Mouse (Mus musculus) CH12.LX (cell line): ENCODE results near the gene Hnrnpul1. TPM values are rescaled to one million over a fixed set of nuclear protein-coding genes. Genes with fewer than 3 reads are reported as not detected.
A peak's percentile ranks its signal among the peaks of the same experiment; 100 is the strongest.

Source experiments
- DNase-seq: peaks from one replicate; pipeline ENCODE4 v3.0.0-alpha.2; 2013; ENCODE audit errors: extremely low read depth
- H3K27ac ChIP-seq: 2 replicates; pipeline ENCODE4 v1.5.1; 2012; ENCODE audit warnings: low read depth, mild to moderate bottlenecking, control low read depth, moderate library complexity; ENCODE audit not compliant: insufficient read depth
- H3K27me3 ChIP-seq: replicated peaks from 2 replicates; pipeline ENCODE3; 2012; ENCODE audit warnings: inconsistent platforms
- H3K36me3 ChIP-seq, 2 experiments: replicated peaks in 1 of 2; 2 replicates each; pipeline versions ENCODE3 to v1.6.1; 2012; ENCODE audit warnings: inconsistent platforms in 1 of 2, low read length in 1 of 2, mild to moderate bottlenecking in 1 of 2, mixed read lengths in 1 of 2, moderate library complexity in 1 of 2; ENCODE audit not compliant: control insufficient read depth in 1 of 2, insufficient read depth in 1 of 2
- H3K4me1 ChIP-seq, 2 experiments: 2 replicates each; pipeline ENCODE4 v1.6.1; 2012; ENCODE audit warnings: inconsistent platforms in 1 of 2, moderate library complexity in 1 of 2; ENCODE audit not compliant: insufficient read depth in 2 of 2, control insufficient read depth in 1 of 2
- H3K4me2 ChIP-seq: 2 replicates; pipeline ENCODE4 v1.6.1; 2012; ENCODE audit warnings: low read depth, mild to moderate bottlenecking, control low read depth; ENCODE audit not compliant: poor library complexity, insufficient read depth, severe bottlenecking
- H3K4me3 ChIP-seq, 3 experiments: fragments of 150-350 bp in 1 of 3; sonication (generic) in 1 of 3; replicated peaks in 1 of 3; 2 replicates each; pipeline versions ENCODE3 to v1.5.1; 2011 to 2012; ENCODE audit warnings: low read depth in 2 of 3, low read length in 2 of 3, mild to moderate bottlenecking in 2 of 3, moderate library complexity in 2 of 3, control low read depth in 1 of 3, improper control_type of control experiment in 1 of 3, inconsistent platforms in 1 of 3, mixed read lengths in 1 of 3; ENCODE audit not compliant: poor library complexity in 1 of 3
- H3K79me2 ChIP-seq: replicated peaks from 2 replicates; pipeline ENCODE4 v1.6.1; 2012; ENCODE audit warnings: mild to moderate bottlenecking, moderate library complexity; ENCODE audit not compliant: control insufficient read depth, poor library complexity, insufficient read depth, severe bottlenecking; ENCODE audit errors: extremely low read depth
- H3K9ac ChIP-seq: 2 replicates; pipeline ENCODE4 v1.6.1; 2012; ENCODE audit warnings: low read depth, mild to moderate bottlenecking, control low read depth, moderate library complexity; ENCODE audit not compliant: insufficient read depth
- H3K9me3 ChIP-seq: replicated peaks from 2 replicates; pipeline ENCODE3; 2012; ENCODE audit warnings: low read length, inconsistent platforms, mixed read lengths
- BHLHE40 ChIP-seq: IDR thresholded peaks from 2 replicates; pipeline ENCODE4 v1.6.1; 2011; ENCODE audit warnings: mild to moderate bottlenecking, low read depth, low read length, improper control_type of control experiment
- CHD2 ChIP-seq: IDR thresholded peaks from 2 replicates; pipeline ENCODE4 v1.6.1; 2011; ENCODE audit warnings: low read length, improper control_type of control experiment
- CTCF ChIP-seq, 2 experiments: IDR thresholded peaks in 1 of 2; conservative IDR thresholded peaks in 1 of 2; 2 replicates each; pipeline ENCODE4 v1.5.1; 2011 to 2012; ENCODE audit warnings: low read depth in 2 of 2, low read length in 2 of 2, improper control_type of control experiment in 1 of 2, inconsistent platforms in 1 of 2, mild to moderate bottlenecking in 1 of 2, moderate library complexity in 1 of 2
- EP300 ChIP-seq: IDR thresholded peaks from 2 replicates; pipeline ENCODE4 v1.6.1; 2011; ENCODE audit warnings: low read length, improper control_type of control experiment
- ETS1 ChIP-seq: conservative IDR thresholded peaks from 2 replicates; pipeline ENCODE4 v1.6.1; 2012; ENCODE audit warnings: low read depth, mild to moderate bottlenecking, inconsistent platforms, low read length, improper control_type of control experiment, moderate library complexity
- GABPA ChIP-seq: IDR thresholded peaks from 2 replicates; pipeline ENCODE4 v1.6.1; 2012; ENCODE audit warnings: low read depth, low read length, improper control_type of control experiment, inconsistent platforms; ENCODE audit not compliant: insufficient replicate concordance
- JUN ChIP-seq: IDR thresholded peaks from 2 replicates; pipeline ENCODE4 v1.6.1; 2011; ENCODE audit warnings: low read depth, mild to moderate bottlenecking, low read length, improper control_type of control experiment, moderate library complexity; ENCODE audit not compliant: insufficient read depth
- JUND ChIP-seq: conservative IDR thresholded peaks from 2 replicates; pipeline ENCODE4 v1.6.1; 2011; ENCODE audit warnings: low read depth, low read length, improper control_type of control experiment
- MAX ChIP-seq: IDR thresholded peaks from 2 replicates; pipeline ENCODE4 v1.6.1; 2011; ENCODE audit warnings: low read length, improper control_type of control experiment
- MXI1 ChIP-seq: IDR thresholded peaks from 2 replicates; pipeline ENCODE4 v1.6.1; 2011; ENCODE audit warnings: mild to moderate bottlenecking, low read depth, low read length, improper control_type of control experiment
- RCOR1 ChIP-seq: conservative IDR thresholded peaks from 2 replicates; pipeline ENCODE4 v1.6.1; 2012; ENCODE audit warnings: low read depth, mild to moderate bottlenecking, inconsistent platforms, low read length, improper control_type of control experiment
- SMC3 ChIP-seq: IDR thresholded peaks from 2 replicates; pipeline ENCODE4 v1.6.1; 2011; ENCODE audit warnings: low read depth, low read length, improper control_type of control experiment
- TCF12 ChIP-seq: IDR thresholded peaks from 2 replicates; pipeline ENCODE4 v1.6.1; 2014; ENCODE audit warnings: low read depth, mild to moderate bottlenecking, inconsistent platforms, low read length, improper control_type of control experiment
- USF2 ChIP-seq: conservative IDR thresholded peaks from 2 replicates; pipeline ENCODE4 v1.6.1; 2011; ENCODE audit warnings: low read depth, low read length, improper control_type of control experiment
- ZKSCAN1 ChIP-seq: IDR thresholded peaks from 2 replicates; pipeline ENCODE4 v1.6.1; 2012; ENCODE audit warnings: low read depth, inconsistent platforms, low read length, improper control_type of control experiment, borderline replicate concordance
- ZMIZ1 ChIP-seq: IDR thresholded peaks from 2 replicates; pipeline ENCODE4 v1.6.1; 2012; ENCODE audit warnings: low read depth, mild to moderate bottlenecking, inconsistent platforms, low read length, improper control_type of control experiment
- dilution Hi-C: fragments of 300-500 bp; cut with MboI; formaldehyde crosslinking; loops from 2 replicates; pipeline ENCODE4 v1.14.3; 2020; ENCODE audit warnings: low sequenced_read_pairs; ENCODE audit not compliant: extremely low pct_unique_long_range_greater_than_20kb, extremely low pct_ligation_motif_present
- in situ Hi-C: fragments of 300-500 bp; cut with MboI; formaldehyde crosslinking; loops from 3 replicates; pipeline ENCODE4 v1.14.3; 2019; ENCODE audit warnings: low sequenced_read_pairs, low pct_ligation_motif_present, low pct_unique_long_range_greater_than_20kb, mixed read lengths
- polyA plus RNA-seq: library from polyadenylated mRNA; unstranded; fragments of >175 nt; gene quantifications from 2 replicates; pipeline ENCODE4 v1.2.1, GENCODE M21; 2012; ENCODE audit warnings: low read depth; ENCODE audit not compliant: insufficient read length
- total RNA-seq, 2 experiments: library from RNA; depleted of rRNA; stranded (reverse); fragments of 300-350 nt in 1 of 2; fragments of >200 nt in 1 of 2; gene quantifications; 2 replicates each; pipeline ENCODE4 v1.2.3; 2012 to 2014

Gene Hnrnpul1
- total and polyA plus RNA-seq, 3 experiments, result 52.6 to 188 (median 72.2) TPM

GRCm38 (mm10) chr7:25801031-25801430, 46.5 kb upstream of the Hnrnpul1 start:
- Histone ChIP-seq H3K4me2 (no peak overlapping the region), H3K4me3 (no peak overlapping the region), H3K9ac (no peak overlapping the region), H3K27ac (no peak overlapping the region), H3K36me3 (no peaks in the 10 kb centered on the region), H3K9me3 (peaks cover 4% of the 10 kb centered on the region), H3K4me1 (peaks cover 3 to 4% of the 10 kb centered on the region in 2 experiments; a peak in 1 of 4 replicates), H3K79me2 (no peaks in the 10 kb centered on the region), H3K27me3 (peaks cover 14% of the 10 kb centered on the region)
- no peak for DNase-seq
- no peak for TF ChIP-seq GABPA
- no peak for TF ChIP-seq CHD2
- TF ChIP-seq JUN, result no peak
- dilution Hi-C loops, result no loop called here
- in situ Hi-C loops, result no loop called here

- no peak for TF ChIP-seq JUN
- no peak for TF ChIP-seq TCF12
- TF ChIP-seq JUND, result no peak
- TF ChIP-seq SMC3, result no peak
- TF ChIP-seq BHLHE40, result no peak
- no peak for TF ChIP-seq RCOR1
- no peak for TF ChIP-seq ZKSCAN1
- no peak for TF ChIP-seq MAX
- no peak for TF ChIP-seq ETS1
- no peak for TF ChIP-seq ZMIZ1
- TF ChIP-seq MXI1, result no peak
- no peak for TF ChIP-seq USF2
- Histone ChIP-seq H3K4me3 (no peak overlapping the region), H3K36me3 (no peaks in the 10 kb centered on the region), H3K27me3 (peaks cover 9% of the 10 kb centered on the region), H3K9ac (no peak overlapping the region), H3K4me2 (no peak overlapping the region), H3K4me1 (peaks cover 3 to 4% of the 10 kb centered on the region in 2 experiments; a peak in 1 of 4 replicates), H3K27ac (no peak overlapping the region), H3K9me3 (peaks cover 4% of the 10 kb centered on the region), H3K79me2 (no peaks in the 10 kb centered on the region)
- DNase-seq, result no peak
- dilution Hi-C loops, result no loop called here
- in situ Hi-C loops, result no loop called here
These were observed 44.8 kb upstream of the Hnrnpul1 start for GRCm38 (mm10) chr7:25799369-25799768.

- no peak for DNase-seq
- no peaks in the 10 kb centered on the region for H3K79me2 ChIP-seq
- dilution Hi-C loops, result no loop called here
- TF ChIP-seq CTCF (conservative IDR thresholded peaks at IDR 0.05 in 1 of 2, IDR thresholded peaks at IDR 0.05 in 1 of 2; ENCODE audit: low read depth in 2 of 2, low read length in 2 of 2) (peak in 1 of 2 experiments; percentile 20; a peak in 2 of 4 replicates), EP300 (no peak)
- TF ChIP-seq, all 38 proteins: peak for 1
- Histone ChIP-seq H3K4me3 (no peak overlapping the region), H3K4me1 (peaks cover 3 to 4% of the 10 kb centered on the region in 2 experiments; a peak in 1 of 4 replicates), H3K9ac (no peak overlapping the region), H3K27me3 (peaks cover 9% of the 10 kb centered on the region), H3K36me3 (no peaks in the 10 kb centered on the region), H3K9me3 (peaks cover 4% of the 10 kb centered on the region), H3K27ac (no peak overlapping the region), H3K4me2 (no peak overlapping the region)
- in situ Hi-C loops, result no loop called here
These were observed 44.0 kb upstream of the Hnrnpul1 start for GRCm38 (mm10) chr7:25798540-25798939.
